Mouse (Mus musculus): ENCODE data around the gene Scnn1a. TPM values are rescaled to one million over a fixed set of nuclear protein-coding genes. Genes with fewer than 3 reads are reported as not detected.

The Scnn1a gene
- polyA plus RNA-seq, 1 experiment from 2014 or later: 0.21 TPM

DNA sequence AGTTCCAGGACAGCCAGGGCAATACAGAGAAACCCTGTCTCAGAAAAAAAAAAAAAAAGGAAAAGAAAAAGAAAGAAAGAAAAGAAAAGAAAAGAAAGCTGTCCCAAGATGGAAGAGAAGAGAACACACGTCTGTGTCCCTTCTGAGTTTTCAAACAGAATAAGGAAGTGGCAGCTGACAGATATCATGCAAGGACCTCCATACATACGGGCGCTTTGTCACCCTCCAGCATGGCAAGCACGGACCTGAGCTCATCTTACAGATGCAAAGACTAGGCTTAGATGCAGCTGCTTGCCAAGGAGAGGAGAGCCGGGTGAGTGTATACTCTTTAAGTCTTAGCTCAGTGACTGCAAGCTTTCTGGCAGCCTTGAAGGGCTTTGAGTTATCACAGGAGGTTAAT is 45.1 kb downstream of the Scnn1a start:
- H3K36me3 ChIP-seq (ENCODE audit: control insufficient read depth, insufficient read depth, low read length): no peaks in the 10 kb centered on the region
- no peaks in the 10 kb centered on the region for H3K9me3 ChIP-seq (ENCODE audit: control insufficient read depth, low read length)
- no peak overlapping the region for H3K27ac ChIP-seq (ENCODE audit: low read depth, low read length)
- ATAC-seq (replicated peaks; ENCODE audit: low FRiP score): no peak
- H3K9ac ChIP-seq (ENCODE audit: low read length): no peak overlapping the region
- no peak for DNase-seq (ENCODE audit: low spot score)
- peaks cover 6% of the 10 kb centered on the region; the same call in 1 of the 2 replicates for H3K4me1 ChIP-seq (replicated peaks; ENCODE audit: control insufficient read depth, insufficient read depth, low read length)
- no peak overlapping the region for H3K4me2 ChIP-seq (ENCODE audit: low read depth, low read length, severe bottlenecking)
- peaks cover 25% of the 10 kb centered on the region for H3K27me3 ChIP-seq (ENCODE audit: control insufficient read depth, insufficient read depth, low read length)
- H3K4me3 ChIP-seq (ENCODE audit: low read depth, low read length): no peak overlapping the region
- WGBS: 92% methylated on average over 5 of the region's 5 CpGs

- DNase-seq (ENCODE audit: low spot score): no peak
- no peaks in the 10 kb centered on the region for H3K36me3 ChIP-seq (ENCODE audit: control insufficient read depth, insufficient read depth, low read length)
- 69% methylated on average over 1 of the region's 1 CpGs for WGBS
- H3K4me2 ChIP-seq (ENCODE audit: low read depth, low read length, severe bottlenecking): no peak overlapping the region
- no peaks in the 10 kb centered on the region for H3K9me3 ChIP-seq (ENCODE audit: control insufficient read depth, low read length)
- H3K4me3 ChIP-seq (ENCODE audit: low read depth, low read length): no peak overlapping the region
- H3K27me3 ChIP-seq (ENCODE audit: control insufficient read depth, insufficient read depth, low read length): peaks cover 21% of the 10 kb centered on the region
- peaks cover 6% of the 10 kb centered on the region; the same call in 1 of the 2 replicates for H3K4me1 ChIP-seq (replicated peaks; ENCODE audit: control insufficient read depth, insufficient read depth, low read length)
- no peak overlapping the region for H3K9ac ChIP-seq (ENCODE audit: low read length)
- no peak for ATAC-seq (replicated peaks; ENCODE audit: low FRiP score)
- H3K27ac ChIP-seq (ENCODE audit: low read depth, low read length): no peak overlapping the region
Observed at GRCm38 (mm10) chr6:125366133-125366532, 45.7 kb downstream of the Scnn1a start.

DNA sequence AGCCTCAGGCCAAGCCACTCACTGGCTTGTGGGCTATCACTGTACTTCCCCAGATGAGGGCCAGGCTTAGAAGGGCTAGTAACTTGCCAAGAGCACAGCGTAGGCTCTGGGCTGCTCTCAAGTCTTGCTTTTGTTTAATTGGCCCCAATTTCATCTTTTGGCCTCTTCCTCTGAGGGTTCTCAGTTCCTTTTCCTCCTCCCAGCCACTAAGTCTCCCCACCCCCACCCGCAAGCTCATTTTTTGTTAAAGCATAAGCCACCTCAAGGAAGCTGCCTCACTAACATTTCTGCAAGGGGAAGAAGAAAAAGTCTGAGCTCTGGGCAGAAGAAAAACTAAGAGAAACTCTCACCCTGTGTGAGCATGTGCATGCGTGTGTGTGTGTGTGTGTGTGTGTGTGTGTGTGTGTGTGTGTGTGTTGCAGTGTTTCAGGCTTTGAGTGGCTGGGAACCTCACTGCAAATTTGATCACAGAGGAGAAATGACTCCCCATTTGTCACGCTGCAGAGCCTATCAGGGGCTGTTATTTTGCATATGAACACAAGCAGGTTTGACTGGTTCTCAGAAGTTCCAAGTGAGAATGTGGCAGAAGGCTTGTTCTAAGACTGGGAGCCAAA is 47.4 kb downstream of the Scnn1a start:
- no peak overlapping the region for H3K27ac ChIP-seq (ENCODE audit: low read depth, low read length)
- no peak overlapping the region for H3K9ac ChIP-seq (ENCODE audit: low read length)

GRCm38 (mm10) chr6:125377042-125377441 is 56.6 kb downstream of the Scnn1a start:
- Histone ChIP-seq H3K27ac (ENCODE audit: low read depth, low read length) (no peak overlapping the region), H3K4me3 (ENCODE audit: low read depth, low read length) (no peak overlapping the region), H3K9ac (ENCODE audit: low read length) (no peak overlapping the region), H3K27me3 (ENCODE audit: control insufficient read depth, insufficient read depth, low read length) (peaks cover 35% of the 10 kb centered on the region), H3K36me3 (ENCODE audit: control insufficient read depth, insufficient read depth, low read length) (no peaks in the 10 kb centered on the region), H3K9me3 (ENCODE audit: control insufficient read depth, low read length) (no peaks in the 10 kb centered on the region), H3K4me2 (ENCODE audit: low read depth, low read length, severe bottlenecking) (no peak overlapping the region), H3K4me1 (replicated peaks; ENCODE audit: control insufficient read depth, insufficient read depth, low read length) (peaks cover 6% of the 10 kb centered on the region; the same call in 1 of the 2 replicates)
- ATAC-seq (replicated peaks; ENCODE audit: low FRiP score): no peak
- DNase-seq (ENCODE audit: low spot score): no peak
- WGBS: 62% methylated on average over 6 of the region's 6 CpGs

More for the DNA sequence above, 47.4 kb downstream of the Scnn1a start:
- peaks cover 12% of the 10 kb centered on the region for H3K27me3 ChIP-seq (ENCODE audit: control insufficient read depth, insufficient read depth, low read length)
- ATAC-seq (replicated peaks; ENCODE audit: low FRiP score) (no peak), DNase-seq (ENCODE audit: low spot score) (no peak)
- H3K9me3 ChIP-seq (ENCODE audit: control insufficient read depth, low read length): no peaks in the 10 kb centered on the region
- peaks cover 2% of the 10 kb centered on the region; the same call in 1 of the 2 replicates for H3K4me1 ChIP-seq (replicated peaks; ENCODE audit: control insufficient read depth, insufficient read depth, low read length)
- no peak overlapping the region for H3K4me3 ChIP-seq (ENCODE audit: low read depth, low read length)
- no peak overlapping the region for H3K4me2 ChIP-seq (ENCODE audit: low read depth, low read length, severe bottlenecking)
- H3K36me3 ChIP-seq (ENCODE audit: control insufficient read depth, insufficient read depth, low read length): no peaks in the 10 kb centered on the region
- WGBS: 58% methylated on average over 4 of the region's 4 CpGs

- no peak for DNase-seq (ENCODE audit: low spot score)
- peaks cover 35% of the 10 kb centered on the region for H3K27me3 ChIP-seq (ENCODE audit: control insufficient read depth, insufficient read depth, low read length)
- H3K4me3 ChIP-seq (ENCODE audit: low read depth, low read length): no peak overlapping the region
- H3K4me2 ChIP-seq (ENCODE audit: low read depth, low read length, severe bottlenecking): 0 out of 2 replicates have a peak overlapping the region, but pooled peaks have one; percentile 15
- H3K4me1 ChIP-seq (replicated peaks; ENCODE audit: control insufficient read depth, insufficient read depth, low read length): peaks cover 6% of the 10 kb centered on the region; the same call in 1 of the 2 replicates
- H3K36me3 ChIP-seq (ENCODE audit: control insufficient read depth, insufficient read depth, low read length): no peaks in the 10 kb centered on the region
- WGBS: 36% methylated on average over 16 of the region's 16 CpGs
- no peaks in the 10 kb centered on the region for H3K9me3 ChIP-seq (ENCODE audit: control insufficient read depth, low read length)
- no peak overlapping the region for H3K27ac ChIP-seq (ENCODE audit: low read depth, low read length)
- ATAC-seq (replicated peaks; ENCODE audit: low FRiP score): no peak
- no peak overlapping the region for H3K9ac ChIP-seq (ENCODE audit: low read length)
Observed at GRCm38 (mm10) chr6:125377582-125378451, 57.4 kb downstream of the Scnn1a start.

DNA sequence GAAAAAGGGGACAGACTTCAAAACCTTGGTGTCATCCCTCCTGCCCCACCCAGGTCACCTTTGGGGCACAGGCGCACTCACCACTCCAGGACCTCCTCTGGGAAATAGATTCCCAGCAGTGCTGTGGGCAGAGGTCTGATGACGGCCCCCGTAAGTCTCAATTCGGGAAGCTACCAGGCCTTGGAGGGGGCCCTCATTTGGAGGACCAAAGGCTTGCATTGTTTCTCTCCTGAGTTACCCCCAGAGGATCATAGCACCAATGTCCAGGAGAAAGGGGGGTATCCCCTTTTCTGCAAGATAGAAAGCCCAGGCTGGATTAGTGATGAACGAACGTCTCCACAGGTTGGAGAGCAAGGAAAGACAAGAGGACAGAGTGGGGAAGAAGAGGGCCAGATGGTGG is 58.2 kb downstream of the Scnn1a start:
- H3K36me3 ChIP-seq (ENCODE audit: control insufficient read depth, insufficient read depth, low read length): no peaks in the 10 kb centered on the region
- H3K9me3 ChIP-seq (ENCODE audit: control insufficient read depth, low read length): no peaks in the 10 kb centered on the region
- H3K4me1 ChIP-seq (replicated peaks; ENCODE audit: control insufficient read depth, insufficient read depth, low read length): peaks cover 6% of the 10 kb centered on the region; the same call in 1 of the 2 replicates
- H3K9ac ChIP-seq (ENCODE audit: low read length): no peak overlapping the region
- no peak overlapping the region for H3K4me2 ChIP-seq (ENCODE audit: low read depth, low read length, severe bottlenecking)
- DNase-seq (ENCODE audit: low spot score) (no peak), ATAC-seq (replicated peaks; ENCODE audit: low FRiP score) (no peak)
- no peak overlapping the region for H3K4me3 ChIP-seq (ENCODE audit: low read depth, low read length)
- WGBS: 9% methylated on average over 6 of the region's 6 CpGs
- peaks cover 35% of the 10 kb centered on the region for H3K27me3 ChIP-seq (ENCODE audit: control insufficient read depth, insufficient read depth, low read length)
- no peak overlapping the region for H3K27ac ChIP-seq (ENCODE audit: low read depth, low read length)

GRCm38 (mm10) chr6:125379781-125380180 is 59.3 kb downstream of the Scnn1a start:
- H3K9me3 ChIP-seq (ENCODE audit: control insufficient read depth, low read length): no peaks in the 10 kb centered on the region
- no peak overlapping the region for H3K4me3 ChIP-seq (ENCODE audit: low read depth, low read length)
- no peaks in the 10 kb centered on the region for H3K36me3 ChIP-seq (ENCODE audit: control insufficient read depth, insufficient read depth, low read length)
- DNase-seq (ENCODE audit: low spot score) (no peak), ATAC-seq (replicated peaks; ENCODE audit: low FRiP score) (no peak)
- H3K4me2 ChIP-seq (ENCODE audit: low read depth, low read length, severe bottlenecking): peak overlapping the region; percentile 44
- no peak overlapping the region for H3K9ac ChIP-seq (ENCODE audit: low read length)
- H3K27me3 ChIP-seq (ENCODE audit: control insufficient read depth, insufficient read depth, low read length): peaks cover 35% of the 10 kb centered on the region
- H3K27ac ChIP-seq (ENCODE audit: low read depth, low read length): no peak overlapping the region
- peaks cover 6% of the 10 kb centered on the region; the same call in 1 of the 2 replicates for H3K4me1 ChIP-seq (replicated peaks; ENCODE audit: control insufficient read depth, insufficient read depth, low read length)
- WGBS: 2% methylated on average over 9 of the region's 9 CpGs

- H3K4me1 ChIP-seq (replicated peaks; ENCODE audit: control insufficient read depth, insufficient read depth, low read length): peaks cover 6% of the 10 kb centered on the region; the same call in 1 of the 2 replicates
- no peaks in the 10 kb centered on the region for H3K36me3 ChIP-seq (ENCODE audit: control insufficient read depth, insufficient read depth, low read length)
- H3K9ac ChIP-seq (ENCODE audit: low read length): no peak within 1 kb of the TSS
- no peaks in the 10 kb centered on the region for H3K9me3 ChIP-seq (ENCODE audit: control insufficient read depth, low read length)
- H3K4me2 ChIP-seq (ENCODE audit: low read depth, low read length, severe bottlenecking): peak within 1 kb of the TSS; percentile 44
- ATAC-seq (replicated peaks; ENCODE audit: low FRiP score) (no peak), DNase-seq (ENCODE audit: low spot score) (no peak)
- no peak within 1 kb of the TSS for H3K27ac ChIP-seq (ENCODE audit: low read depth, low read length)
- H3K4me3 ChIP-seq (ENCODE audit: low read depth, low read length): peak within 1 kb of the TSS; percentile 9
- WGBS: 10% methylated on average over 38 of the region's 40 CpGs
- H3K27me3 ChIP-seq (ENCODE audit: control insufficient read depth, insufficient read depth, low read length): peaks cover 35% of the 10 kb centered on the region
Observed at GRCm38 (mm10) chr6:125380372-125381360, 60.2 kb downstream of the Scnn1a start, which contains the start of gene Plekhg6. Plekhg6 (minus strand) TSS chr6:125380793.
